Mouse (Mus musculus) layer of hippocampus, postnatal 14 days (tissue): ENCODE measurements around the gene 4931408C20Rik. TPM values are rescaled to one million over a fixed set of nuclear protein-coding genes. Genes with fewer than 3 reads are reported as not detected.
A peak's percentile ranks its signal among the peaks of the same experiment; 100 is the strongest.

Experiments used
- DNase-seq, 2 experiments: peaks; one replicate each; pipeline ENCODE4 v3.0.0; 2021 to 2022; ENCODE audit warnings: low spot score in 2 of 2, mixed read lengths in 1 of 2
- long read RNA-seq, 2 experiments: library from polyadenylated mRNA; stranded (forward); transcript quantifications; one replicate each; pipeline ENCODE4 v2.0.0; 2021
- total RNA-seq, 2 experiments: library from RNA; stranded (reverse); gene quantifications; 2 replicates each; pipeline ENCODE4 v1.2.3; 2021

4931408C20Rik gene
- not detected for total RNA-seq
- long read RNA-seq, experiment 1: 0 reads
- long read RNA-seq, experiment 2: 0 reads

DNA sequence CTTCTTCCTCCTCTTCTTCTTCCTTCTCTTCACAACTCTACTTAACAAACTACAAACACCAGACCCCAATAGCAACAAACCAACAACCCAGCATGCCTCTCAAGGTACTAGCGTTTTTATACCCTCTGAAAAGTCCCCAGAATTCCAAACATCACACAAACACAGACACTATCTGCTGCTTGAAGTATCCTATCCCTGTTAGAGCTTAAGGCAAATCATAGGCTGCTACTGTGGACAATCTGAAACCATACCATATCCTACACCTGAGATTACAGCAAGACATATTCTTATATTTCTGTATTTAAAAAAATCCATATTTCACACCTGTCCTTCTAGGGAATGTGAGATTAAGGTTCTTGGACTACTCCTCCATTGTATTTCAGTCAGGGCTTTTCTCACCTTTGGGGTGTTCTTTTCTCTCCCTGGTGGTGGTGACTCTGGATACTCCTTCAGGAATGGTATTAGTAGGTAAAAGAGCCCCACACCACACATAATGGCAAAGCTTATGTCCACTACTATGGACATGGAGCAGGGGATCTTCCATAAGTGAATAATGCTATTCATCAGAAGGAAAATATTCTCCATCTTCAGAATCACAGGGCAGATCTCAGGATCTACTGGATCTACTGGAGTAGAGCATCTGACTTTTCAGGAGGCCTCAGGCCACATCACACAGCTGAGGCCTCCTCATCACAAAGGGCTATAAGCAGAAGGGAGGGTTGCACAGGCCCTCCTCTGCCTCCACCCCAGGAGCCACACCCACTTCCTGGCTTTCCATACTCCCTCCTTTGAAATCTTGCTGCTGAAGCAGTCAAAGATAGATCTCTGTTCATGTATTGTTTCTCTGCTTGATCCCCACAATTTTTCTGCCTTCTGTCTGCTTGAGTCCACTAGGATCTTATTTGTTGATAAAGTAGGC lies at the start of gene 4931408C20Rik:
Gene 4931408C20Rik (minus strand): TSS at position 619 of the 919 bp plus-strand sequence.
- DNase-seq: peak; percentile 4 to 10

DNA sequence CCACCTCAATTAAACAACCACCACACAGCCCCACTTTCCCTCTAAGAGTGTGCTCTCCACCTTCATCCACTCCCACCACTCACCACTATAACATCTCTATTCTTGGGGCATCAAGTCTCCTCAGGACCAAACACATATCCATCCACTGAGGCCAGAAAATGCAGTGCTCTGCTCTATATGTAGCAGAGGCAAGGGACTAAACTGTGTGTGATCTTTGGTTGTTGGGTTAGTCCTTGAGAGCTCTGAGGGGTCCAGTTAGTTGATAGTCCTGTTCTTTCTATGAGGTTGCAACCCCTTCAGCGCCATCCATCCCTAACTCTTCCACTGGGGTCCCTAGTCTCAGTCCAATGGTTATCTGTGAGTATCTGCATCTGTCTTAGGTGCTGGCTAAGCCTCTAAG lies 666 bp upstream of the 4931408C20Rik start:
- DNase-seq: peak in 1 of 2 experiments; percentile 3

DNA sequence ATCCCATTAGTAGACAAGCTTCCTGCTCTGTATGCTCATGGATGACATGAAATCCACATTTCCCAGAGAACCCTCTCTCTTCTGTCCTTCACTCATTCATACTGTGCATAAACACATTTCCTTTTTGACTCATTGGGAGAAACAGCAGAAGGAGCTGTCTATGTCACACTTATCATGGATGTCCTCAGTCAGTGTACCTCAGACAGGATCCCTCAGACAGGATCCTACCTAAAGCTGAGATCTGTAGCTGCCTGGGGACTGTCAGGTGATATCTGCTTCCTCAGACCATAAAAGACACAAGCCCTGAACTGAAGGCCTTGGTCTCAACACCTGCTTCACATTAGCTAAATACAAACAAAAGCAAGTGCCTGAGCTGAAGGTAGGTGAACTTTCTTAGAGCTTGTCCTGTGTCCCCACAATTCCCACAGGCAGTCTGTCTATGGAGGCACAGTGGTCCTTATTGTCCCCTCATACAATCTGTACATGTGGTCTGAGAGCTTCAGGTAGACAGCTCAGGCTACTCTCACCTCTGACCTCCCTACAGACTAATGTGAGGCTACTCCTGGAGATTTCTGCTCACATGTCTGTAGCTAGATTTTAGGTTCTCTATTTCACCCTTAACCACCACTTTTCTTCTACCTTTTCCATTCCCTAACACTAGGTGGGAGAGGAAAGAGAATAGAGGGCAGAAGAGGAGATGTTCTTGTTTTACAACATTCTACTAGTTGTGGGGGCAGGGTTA lies 1.1 kb downstream of the 4931408C20Rik start:
- DNase-seq: no peak

DNA sequence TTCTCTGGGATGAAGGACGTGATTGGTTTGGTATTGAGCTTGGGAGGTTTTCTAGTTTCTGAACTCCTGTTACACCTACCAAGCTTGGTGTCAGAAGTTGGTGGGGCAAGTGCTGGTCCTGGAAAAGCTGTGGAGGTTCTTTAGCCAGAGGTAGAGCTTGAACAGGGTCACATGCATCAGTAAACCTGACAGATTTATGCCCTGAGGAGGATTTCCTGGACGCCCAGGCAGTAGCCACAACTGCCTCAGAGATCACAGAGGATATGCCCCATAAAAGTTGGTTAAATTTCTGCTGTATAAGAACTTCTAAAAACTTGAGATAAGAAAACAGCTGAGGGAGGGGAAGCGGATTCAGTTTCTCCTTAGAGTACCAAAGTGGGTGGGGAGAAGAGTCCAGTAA lies 1.9 kb downstream of the 4931408C20Rik start:
- no peak for DNase-seq

DNA sequence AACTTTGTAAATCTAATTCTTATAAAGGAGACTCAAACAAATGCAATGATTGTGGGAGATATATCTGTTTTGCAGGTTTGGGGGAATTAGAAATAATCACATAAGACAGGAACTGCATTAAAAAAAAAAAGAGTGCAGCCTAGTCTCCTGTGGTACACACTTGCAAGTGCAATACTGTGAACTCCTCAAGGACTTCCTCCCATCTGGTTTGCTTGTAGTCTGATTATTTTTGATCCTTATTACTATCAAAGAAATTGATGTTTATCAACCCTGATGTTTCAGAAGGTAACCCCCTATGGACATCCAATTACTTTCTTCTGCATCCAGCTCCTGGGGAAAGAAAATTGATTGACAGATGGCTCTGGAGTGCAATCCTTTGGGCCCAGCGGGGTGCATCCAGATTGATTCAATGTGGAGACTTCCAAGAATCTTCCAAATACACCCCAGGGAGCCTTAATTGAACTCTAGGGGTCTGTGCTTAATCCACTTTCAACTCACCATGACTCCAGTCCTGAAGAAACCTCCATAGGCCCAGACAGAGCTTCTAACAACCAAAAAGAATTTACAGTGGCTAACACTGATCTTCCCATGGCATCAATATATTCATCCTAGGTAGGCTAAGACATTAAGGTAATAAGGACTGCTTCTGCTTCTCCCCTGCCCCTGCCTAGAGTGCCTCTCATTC lies 37.4 kb downstream of the 4931408C20Rik start:
- no peak for DNase-seq

DNA sequence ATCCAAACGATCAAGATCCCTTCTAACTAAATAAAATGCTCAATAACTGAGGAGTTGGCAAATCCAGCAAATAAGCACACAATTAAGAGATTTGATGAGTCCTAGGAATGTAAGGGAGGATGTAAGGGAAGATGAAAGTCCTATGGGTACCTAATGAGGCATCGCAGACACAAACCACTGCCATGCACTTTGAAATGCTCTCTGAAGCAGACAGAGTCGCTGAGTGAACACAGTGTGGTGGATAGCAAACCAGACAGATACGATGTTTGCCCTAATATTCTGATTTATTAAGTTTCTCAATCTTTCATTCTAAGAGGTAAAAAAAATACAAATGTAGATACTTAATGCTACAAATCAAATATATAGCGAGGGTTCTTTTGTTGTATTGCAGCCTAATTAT lies 51.2 kb downstream of the 4931408C20Rik start:
- no peak for DNase-seq
